Comparison of ENCODE assay signal across 8 mouse cellular contexts in the genomic region with DNA sequence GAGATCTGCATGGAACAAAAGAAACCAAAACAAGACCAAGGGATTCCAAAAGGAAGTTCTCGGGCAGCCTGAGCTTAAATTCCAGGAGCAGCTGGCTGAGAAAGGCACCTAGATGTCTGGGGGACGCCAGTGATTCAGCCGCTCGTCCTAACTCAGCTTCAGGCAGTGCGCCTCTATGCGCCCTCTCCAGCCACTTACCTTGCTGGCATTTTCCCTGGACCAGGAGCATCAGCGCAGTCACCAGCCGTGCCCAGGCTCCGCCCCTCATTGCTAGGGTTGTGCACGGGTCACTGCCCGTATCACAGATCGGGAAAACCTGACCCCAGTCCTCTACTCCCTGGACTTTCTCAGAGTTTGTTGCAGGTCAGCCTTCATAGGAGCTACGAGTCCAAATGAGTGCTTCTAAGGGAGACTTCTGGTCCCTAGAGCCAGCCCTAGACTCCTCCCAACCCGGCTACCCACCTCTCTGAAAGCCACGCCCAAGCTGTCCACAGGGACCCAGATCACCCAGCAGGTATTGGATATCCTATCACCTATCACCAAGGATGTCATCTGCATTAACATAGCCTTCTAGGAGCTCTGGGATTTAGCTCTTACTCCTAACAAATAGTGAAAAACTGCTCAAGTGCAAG. TPM values are rescaled to one million over a fixed set of nuclear protein-coding genes. Genes with fewer than 3 reads are reported as not detected.
DNase-seq lines count a peak whose midpoint lies in the region; ATAC-seq and TF ChIP-seq lines count a peak whose summit lies in the region.

A gene (minus strand): TSS at position 370 of the 632 bp plus-strand sequence.

- H3K4me2 ChIP-seq in lung, embryonic 14.5 days, result peak within 1 kb of the TSS; percentile 56
- peak within 1 kb of the TSS; percentile 45 for H3K4me2 ChIP-seq in forebrain, embryonic 12.5 days
- peak within 1 kb of the TSS; percentile 49 for H3K4me2 ChIP-seq in limb, embryonic 11.5 days (ENCODE audit: low read depth, severe bottlenecking)
- H3K4me2 ChIP-seq in stomach, embryonic 15.5 days, result peak within 1 kb of the TSS; percentile 41

- H3K36me3 ChIP-seq in lung, embryonic 14.5 days (ENCODE audit: insufficient read depth), result no peaks in the 10 kb centered on the region
- no peaks in the 10 kb centered on the region for H3K36me3 ChIP-seq in forebrain, embryonic 12.5 days (replicated peaks)
- H3K36me3 ChIP-seq in limb, embryonic 11.5 days (ENCODE audit: control insufficient read depth, insufficient read depth, low read length), result no peaks in the 10 kb centered on the region
- H3K36me3 ChIP-seq in stomach, embryonic 15.5 days, result no peaks in the 10 kb centered on the region

- TF ChIP-seq CTCF in lung, embryonic 14.5 days (IDR thresholded peaks at IDR 0.05; ENCODE audit: low read depth), result no peak

- peak; percentile 66; the same call in 1 of the 2 replicates for ATAC-seq in lung, embryonic 14.5 days (ENCODE audit: insufficient read depth)
- ATAC-seq in forebrain, embryonic 12.5 days (ENCODE audit: low FRiP score), result peak; percentile 30; the same call in 1 of the 2 replicates
- no peak for ATAC-seq in limb, embryonic 11.5 days (ENCODE audit: insufficient number of reproducible peaks, low FRiP score, low TSS enrichment, low read depth)
- no peak for ATAC-seq in stomach, embryonic 15.5 days (ENCODE audit: insufficient read depth, low FRiP score, low read depth)

- no peaks in the 10 kb centered on the region for H3K9me3 ChIP-seq in lung, embryonic 14.5 days (ENCODE audit: low read depth, low read length)
- H3K9me3 ChIP-seq in forebrain, embryonic 12.5 days, result no peaks in the 10 kb centered on the region
- H3K9me3 ChIP-seq in limb, embryonic 11.5 days (ENCODE audit: control insufficient read depth, low read length), result no peaks in the 10 kb centered on the region
- H3K9me3 ChIP-seq in stomach, embryonic 15.5 days, result no peaks in the 10 kb centered on the region

- no peaks in the 10 kb centered on the region for H3K27me3 ChIP-seq in lung, embryonic 14.5 days (ENCODE audit: insufficient read depth, low read length)
- no peaks in the 10 kb centered on the region for H3K27me3 ChIP-seq in forebrain, embryonic 12.5 days
- H3K27me3 ChIP-seq in limb, embryonic 11.5 days (ENCODE audit: control insufficient read depth, insufficient read depth, low read length), result no peaks in the 10 kb centered on the region
- no peaks in the 10 kb centered on the region for H3K27me3 ChIP-seq in stomach, embryonic 15.5 days (replicated peaks)

- DNase-seq in lung, embryonic 14.5 days, result peak; percentile 2
- no peak for DNase-seq in lung, adult 18-20 months
- DNase-seq in limb, embryonic 11.5 days (ENCODE audit: low spot score), result peak; percentile 25
- DNase-seq in Muller cell, postnatal 12 days (ENCODE audit: inconsistent ontology term), result no peak
- DNase-seq in layer of hippocampus, adult 11-12 months (ENCODE audit: low spot score), result no peak
- no peak for DNase-seq in left cerebral cortex, adult 18-20 months (ENCODE audit: low spot score in 2 of 2)

- WGBS in lung, embryonic 14.5 days, result 38% methylated on average over 15 of the region's 15 CpGs
- WGBS in forebrain, embryonic 12.5 days, result 28% methylated on average over 15 of the region's 15 CpGs
- 34% methylated on average over 15 of the region's 15 CpGs for WGBS in limb, embryonic 11.5 days
- WGBS in stomach, embryonic 15.5 days, result 29% methylated on average over 15 of the region's 15 CpGs

- H3K27ac ChIP-seq in lung, embryonic 14.5 days (ENCODE audit: low read depth), result no peak within 1 kb of the TSS
- no peak within 1 kb of the TSS for H3K27ac ChIP-seq in forebrain, embryonic 12.5 days
- no peak within 1 kb of the TSS for H3K27ac ChIP-seq in limb, embryonic 11.5 days (replicated peaks; ENCODE audit: low read depth, low read length)
- H3K27ac ChIP-seq in stomach, embryonic 15.5 days, result no peak within 1 kb of the TSS

- no peaks in the 10 kb centered on the region for H3K4me1 ChIP-seq in lung, embryonic 14.5 days (ENCODE audit: insufficient read depth)
- peaks cover 5% of the 10 kb centered on the region for H3K4me1 ChIP-seq in forebrain, embryonic 12.5 days
- H3K4me1 ChIP-seq in limb, embryonic 11.5 days (ENCODE audit: control insufficient read depth, insufficient read depth, low read length), result no peaks in the 10 kb centered on the region
- no peaks in the 10 kb centered on the region for H3K4me1 ChIP-seq in stomach, embryonic 15.5 days

- 0 out of 2 replicates have a peak within 1 kb of the TSS, but pooled peaks have one; percentile 2 for H3K9ac ChIP-seq in lung, embryonic 14.5 days
- no peak within 1 kb of the TSS for H3K9ac ChIP-seq in forebrain, embryonic 12.5 days
- no peak within 1 kb of the TSS for H3K9ac ChIP-seq in limb, embryonic 11.5 days (ENCODE audit: low read length)
- H3K9ac ChIP-seq in stomach, embryonic 15.5 days, result no peak within 1 kb of the TSS

- H3K4me3 ChIP-seq in lung, embryonic 14.5 days (ENCODE audit: low read depth, low read length), result peak within 1 kb of the TSS; percentile 21
- H3K4me3 ChIP-seq in forebrain, embryonic 12.5 days (replicated peaks), result peak within 1 kb of the TSS; percentile 20
- H3K4me3 ChIP-seq in limb, embryonic 11.5 days (ENCODE audit: low read depth, low read length), result no peak within 1 kb of the TSS; the same call in 1 of the 2 replicates
- H3K4me3 ChIP-seq in stomach, embryonic 15.5 days (replicated peaks), result peak within 1 kb of the TSS; percentile 13

RNA-seq across cellular contexts. Expression of the gene that starts here (rescaled TPM):
- polyA plus RNA-seq in lung, embryonic 14.5 days (2014; fragmentation: Nextera tagmentation; extraction: Ambion mirVana), result 0.03 and 0.08 TPM in 2 replicates
- polyA plus RNA-seq in forebrain, embryonic 12.5 days (2016; fragmentation: Nextera tagmentation; extraction: Ambion mirVana), result not detected in 2 replicates
- polyA plus RNA-seq in limb, embryonic 11.5 days (2014; fragmentation: Nextera tagmentation; extraction: Ambion mirVana), result 0.30 and 0.51 TPM in 2 replicates
- polyA plus RNA-seq in stomach, embryonic 15.5 days (2015; fragmentation: Nextera tagmentation; extraction: Ambion mirVana), result 0.06 TPM in 1 of 2 replicates, not detected in the other
- total RNA-seq in left cerebral cortex, adult 18-20 months (2021), result not detected

Comparison
In these comparisons a context has a peak if more than half of its experiments do, and no peak if none do; other contexts are left out.
1. Peak in DNase-seq, ATAC-seq, H3K4me3 ChIP-seq, H3K9ac ChIP-seq and H3K4me2 ChIP-seq in lung, embryonic 14.5 days; RNA of the gene not detected or under 1 TPM.
2. Peak in ATAC-seq, H3K4me3 ChIP-seq and H3K4me2 ChIP-seq in forebrain, embryonic 12.5 days; RNA of the gene not detected or under 1 TPM.
3. Peak in DNase-seq and H3K4me2 ChIP-seq in limb, embryonic 11.5 days; RNA of the gene not detected or under 1 TPM.